Mouse (Mus musculus): ENCODE measurements at regions not wholly inside any gene's neighbourhood (a gene's known extent, or its start where the extent isn't known, plus 50 kb on each side); places are given as distances from the start of the nearest gene placed in this dataset.

DNA sequence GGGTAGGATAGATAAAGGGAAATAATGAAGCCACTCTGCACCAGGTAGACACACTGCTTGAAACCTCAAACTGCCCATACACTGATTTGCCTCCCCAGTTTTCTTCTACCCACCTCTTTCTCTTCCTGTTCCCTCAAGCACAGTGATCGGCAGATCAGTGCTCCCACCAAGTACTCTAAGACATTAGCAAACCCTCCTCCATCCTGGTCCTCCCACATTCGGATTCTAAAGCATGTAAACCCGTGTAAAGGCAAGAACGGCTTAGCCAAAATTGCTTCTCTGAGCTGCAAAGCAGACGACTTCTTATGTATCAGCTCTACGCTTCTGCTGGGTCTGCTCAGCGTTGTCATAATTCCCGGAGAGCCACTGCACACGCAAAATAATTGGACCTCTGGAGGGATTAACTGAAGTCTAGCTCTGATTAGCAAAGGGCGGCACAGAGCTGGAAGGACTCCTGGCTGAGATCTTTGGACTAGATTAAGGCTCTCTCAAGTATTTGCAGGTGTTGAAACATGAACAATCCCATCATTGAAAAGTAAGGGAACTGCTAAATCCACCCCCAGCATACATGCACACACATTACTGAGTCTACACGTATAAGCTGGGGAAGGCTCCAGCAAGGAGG is 67.2 kb downstream of the Mtx3 start:
- Histone ChIP-seq H3K27ac (no peak overlapping the region), H3K4me3 (ENCODE audit: insufficient read depth in 1 of 2, low read depth in 2 of 2, low read length in 2 of 2) (no peak overlapping the region), H3K36me3 (replicated peaks; ENCODE audit: control insufficient read depth, insufficient read depth, low read depth) (no peaks in the 10 kb centered on the region), H3K4me2 (ENCODE audit: low read depth) (no peak overlapping the region), H3K27me3 (ENCODE audit: control insufficient read depth, insufficient read depth, low read length) (no peaks in the 10 kb centered on the region), H3K9ac (replicated peaks) (no peak overlapping the region), H3K9me3 (ENCODE audit: control insufficient read depth, low read length) (no peaks in the 10 kb centered on the region), H3K4me1 (replicated peaks; ENCODE audit: control insufficient read depth in 2 of 2, insufficient read depth in 2 of 2, low read length in 1 of 2) (no peaks in the 10 kb centered on the region)
- 65% methylated on average over 11 of the region's 11 CpGs for WGBS (ENCODE audit: insufficient replicate concordance)
- DNase-seq (ENCODE audit: low read depth in 3 of 3, low spot score in 3 of 3) (no peak), ATAC-seq (ENCODE audit: insufficient read depth) (no peak)
- TF ChIP-seq CTCF (IDR thresholded peaks at IDR 0.05; ENCODE audit: low read depth) (no peak), EP300 (IDR thresholded peaks at IDR 0.05; ENCODE audit: low read depth) (no peak)

GRCm38 (mm10) chr13:92912661-92913060 is 68.1 kb downstream of the Mtx3 start:
- no peaks in the 10 kb centered on the region for H3K36me3 ChIP-seq (replicated peaks; ENCODE audit: control insufficient read depth, insufficient read depth, low read depth)
- H3K4me2 ChIP-seq (ENCODE audit: low read depth), result no peak overlapping the region
- H3K9ac ChIP-seq (replicated peaks), result no peak overlapping the region
- DNase-seq (ENCODE audit: low read depth in 3 of 3, low spot score in 3 of 3) (no peak), ATAC-seq (ENCODE audit: insufficient read depth) (no peak)
- H3K9me3 ChIP-seq (ENCODE audit: control insufficient read depth, low read length), result no peaks in the 10 kb centered on the region
- whole genome bisulfite sequencing (ENCODE audit: insufficient replicate concordance), result 38% methylated on average over 2 of the region's 2 CpGs
- no peaks in the 10 kb centered on the region for H3K4me1 ChIP-seq (replicated peaks; ENCODE audit: control insufficient read depth in 2 of 2, insufficient read depth in 2 of 2, low read length in 1 of 2)
- H3K27me3 ChIP-seq (ENCODE audit: control insufficient read depth, insufficient read depth, low read length), result no peaks in the 10 kb centered on the region
- no peak for TF ChIP-seq CTCF (IDR thresholded peaks at IDR 0.05; ENCODE audit: low read depth)
- no peak for TF ChIP-seq EP300 (IDR thresholded peaks at IDR 0.05; ENCODE audit: low read depth)
- H3K4me3 ChIP-seq (ENCODE audit: insufficient read depth in 1 of 2, low read depth in 2 of 2, low read length in 2 of 2), result no peak overlapping the region
- H3K27ac ChIP-seq, result no peak overlapping the region

- TF ChIP-seq CTCF (IDR thresholded peaks at IDR 0.05; ENCODE audit: low read depth), result no peak
- TF ChIP-seq EP300 (IDR thresholded peaks at IDR 0.05; ENCODE audit: low read depth), result no peak
- 59% methylated on average over 3 of the region's 3 CpGs for WGBS (ENCODE audit: insufficient replicate concordance)
- Histone ChIP-seq H3K4me2 (ENCODE audit: low read depth) (no peak overlapping the region), H3K4me1 (replicated peaks; ENCODE audit: control insufficient read depth in 2 of 2, insufficient read depth in 2 of 2, low read length in 1 of 2) (no peaks in the 10 kb centered on the region), H3K4me3 (ENCODE audit: insufficient read depth in 1 of 2, low read depth in 2 of 2, low read length in 2 of 2) (no peak overlapping the region), H3K36me3 (replicated peaks; ENCODE audit: control insufficient read depth, insufficient read depth, low read depth) (no peaks in the 10 kb centered on the region), H3K9ac (replicated peaks) (no peak overlapping the region), H3K27me3 (ENCODE audit: control insufficient read depth, insufficient read depth, low read length) (no peaks in the 10 kb centered on the region), H3K27ac (no peak overlapping the region), H3K9me3 (ENCODE audit: control insufficient read depth, low read length) (no peaks in the 10 kb centered on the region)
- DNase-seq (ENCODE audit: low read depth in 3 of 3, low spot score in 3 of 3) (no peak), ATAC-seq (ENCODE audit: insufficient read depth) (no peak)
Measured at GRCm38 (mm10) chr13:92914631-92915030, 70.1 kb downstream of the Mtx3 start.

GRCm38 (mm10) chr13:92915221-92915839 is 70.8 kb downstream of the Mtx3 start:
- Histone ChIP-seq H3K9me3 (ENCODE audit: control insufficient read depth, low read length) (no peaks in the 10 kb centered on the region), H3K36me3 (replicated peaks; ENCODE audit: control insufficient read depth, insufficient read depth, low read depth) (no peaks in the 10 kb centered on the region), H3K4me3 (ENCODE audit: insufficient read depth in 1 of 2, low read depth in 2 of 2, low read length in 2 of 2) (no peak overlapping the region), H3K27me3 (ENCODE audit: control insufficient read depth, insufficient read depth, low read length) (no peaks in the 10 kb centered on the region), H3K4me2 (ENCODE audit: low read depth) (no peak overlapping the region), H3K9ac (replicated peaks) (no peak overlapping the region), H3K27ac (no peak overlapping the region), H3K4me1 (replicated peaks; ENCODE audit: control insufficient read depth in 2 of 2, insufficient read depth in 2 of 2, low read length in 1 of 2) (no peaks in the 10 kb centered on the region)
- ATAC-seq (ENCODE audit: insufficient read depth), result no peak
- TF ChIP-seq CTCF (IDR thresholded peaks at IDR 0.05; ENCODE audit: low read depth), result no peak
- TF ChIP-seq EP300 (IDR thresholded peaks at IDR 0.05; ENCODE audit: low read depth), result no peak
- WGBS (ENCODE audit: insufficient replicate concordance), result 27% methylated on average over 2 of the region's 2 CpGs
- no peak for DNase-seq (ENCODE audit: low read depth in 3 of 3, low spot score in 3 of 3)

DNA sequence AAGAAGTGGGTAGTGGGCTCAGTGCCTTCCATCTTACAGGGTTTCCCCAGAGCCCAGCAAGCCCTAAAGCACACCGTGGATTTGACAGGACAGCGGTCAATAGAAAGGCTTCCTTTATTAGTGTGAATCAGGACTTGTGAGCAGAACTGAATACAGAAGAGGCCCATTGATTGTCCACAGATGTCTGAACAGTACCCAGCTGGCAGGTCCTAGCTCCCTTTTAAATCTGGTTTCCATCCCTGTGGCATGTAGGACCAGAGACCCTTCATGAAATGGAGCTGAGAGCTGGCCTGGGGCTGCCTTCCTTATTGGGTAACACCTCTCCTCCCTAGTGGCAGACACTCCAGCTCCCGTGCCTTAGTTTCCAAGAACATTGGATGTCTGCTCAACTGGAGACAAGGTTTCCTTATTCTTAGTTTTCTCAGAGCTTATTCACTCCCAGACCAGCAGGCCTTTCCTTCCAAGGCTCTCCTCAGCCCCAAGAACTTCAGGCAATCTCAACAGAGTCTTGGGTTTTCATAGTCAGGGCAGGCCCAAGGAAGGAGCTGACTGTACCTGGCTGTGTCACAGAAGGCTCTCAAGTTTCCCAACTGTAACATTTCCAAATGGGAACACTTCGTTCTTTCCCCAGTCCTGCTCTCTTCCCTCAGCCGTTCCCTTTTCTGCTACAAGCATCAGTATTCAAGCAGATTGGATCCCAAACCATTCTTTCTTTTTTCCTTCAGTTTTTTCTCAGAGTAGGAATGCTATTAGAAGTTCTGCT is 71.6 kb downstream of the Mtx3 start:
- no peaks in the 10 kb centered on the region for H3K4me1 ChIP-seq (replicated peaks; ENCODE audit: control insufficient read depth in 2 of 2, insufficient read depth in 2 of 2, low read length in 1 of 2)
- H3K36me3 ChIP-seq (replicated peaks; ENCODE audit: control insufficient read depth, insufficient read depth, low read depth), result no peaks in the 10 kb centered on the region
- no peak for ATAC-seq (ENCODE audit: insufficient read depth)
- H3K4me3 ChIP-seq (ENCODE audit: insufficient read depth in 1 of 2, low read depth in 2 of 2, low read length in 2 of 2), result no peak overlapping the region
- no peak overlapping the region for H3K4me2 ChIP-seq (ENCODE audit: low read depth)
- no peaks in the 10 kb centered on the region for H3K27me3 ChIP-seq (ENCODE audit: control insufficient read depth, insufficient read depth, low read length)
- no peak overlapping the region for H3K27ac ChIP-seq
- no peak overlapping the region for H3K9ac ChIP-seq (replicated peaks)
- no peak for TF ChIP-seq CTCF (IDR thresholded peaks at IDR 0.05; ENCODE audit: low read depth)
- TF ChIP-seq EP300 (IDR thresholded peaks at IDR 0.05; ENCODE audit: low read depth), result no peak
- H3K9me3 ChIP-seq (ENCODE audit: control insufficient read depth, low read length), result no peaks in the 10 kb centered on the region
- no peak for DNase-seq (ENCODE audit: low read depth in 3 of 3, low spot score in 3 of 3)
- 70% methylated on average over 5 of the region's 5 CpGs for WGBS (ENCODE audit: insufficient replicate concordance)
